Mouse (Mus musculus) ES-E14 (cell line): ENCODE results near the gene Amh. TPM values are rescaled to one million over a fixed set of nuclear protein-coding genes. Genes with fewer than 3 reads are reported as not detected.
A peak's percentile ranks its signal among the peaks of the same experiment; 100 is the strongest.

Experiments used
- DNase-seq: peaks from one replicate; pipeline ENCODE4 v3.0.0-alpha.2; 2013; ENCODE audit warnings: low read depth, low spot score
- H3K27ac ChIP-seq: 2 replicates; pipeline ENCODE4 v1.5.1; 2012; ENCODE audit warnings: low read depth, mild to moderate bottlenecking, low read length, moderate library complexity, mixed read lengths; ENCODE audit not compliant: poor library complexity, insufficient read depth, severe bottlenecking
- H3K36me3 ChIP-seq: 2 replicates; pipeline ENCODE4 v1.6.1; 2012; ENCODE audit warnings: mild to moderate bottlenecking, low read length, moderate library complexity, mixed read lengths; ENCODE audit not compliant: control insufficient read depth, poor library complexity, insufficient read depth, severe bottlenecking
- H3K4me1 ChIP-seq, 2 experiments: fragments of 150-350 bp in 1 of 2; sonication (generic) in 1 of 2; 2 replicates each; pipeline ENCODE4 v1.6.1; 2012; ENCODE audit warnings: low read length in 2 of 2, mild to moderate bottlenecking in 1 of 2, mixed read lengths in 1 of 2; ENCODE audit not compliant: control insufficient read depth in 2 of 2, insufficient read depth in 2 of 2, poor library complexity in 1 of 2
- H3K4me3 ChIP-seq, 2 experiments: fragments of 150-350 bp in 1 of 2; sonication (generic) in 1 of 2; 2 replicates each; pipeline ENCODE4 v1.5.1; 2012; ENCODE audit warnings: low read length in 2 of 2, low read depth in 1 of 2, mild to moderate bottlenecking in 1 of 2, mixed read lengths in 1 of 2; ENCODE audit not compliant: insufficient read depth in 1 of 2, poor library complexity in 1 of 2, severe bottlenecking in 1 of 2
- H3K9ac ChIP-seq: 2 replicates; pipeline ENCODE4 v1.6.1; 2012; ENCODE audit warnings: low read depth, mild to moderate bottlenecking, low read length, mixed read lengths; ENCODE audit not compliant: poor library complexity, insufficient read depth, severe bottlenecking
- H3K9me3 ChIP-seq: fragments of 150-350 bp; sonication (generic); 2 replicates; pipeline ENCODE4 v1.6.1; 2012; ENCODE audit warnings: low read depth, mild to moderate bottlenecking, low read length; ENCODE audit not compliant: control insufficient read depth, insufficient read depth
- CHD2 ChIP-seq: IDR thresholded peaks from 2 replicates; pipeline ENCODE4 v1.6.1; 2014; ENCODE audit warnings: mild to moderate bottlenecking, low read depth, low read length, inconsistent platforms
- HCFC1 ChIP-seq: IDR thresholded peaks from 2 replicates; pipeline ENCODE4 v1.6.1; 2012; ENCODE audit warnings: low read length, inconsistent platforms, borderline replicate concordance; ENCODE audit not compliant: insufficient read depth
- MAFK ChIP-seq: IDR thresholded peaks from 2 replicates; pipeline ENCODE4 v1.6.1; 2014; ENCODE audit warnings: mild to moderate bottlenecking, low read depth, low read length, inconsistent platforms; ENCODE audit not compliant: insufficient read depth
- ZC3H11A ChIP-seq: IDR thresholded peaks from 2 replicates; pipeline ENCODE4 v1.6.1; 2012; ENCODE audit warnings: low read depth, mild to moderate bottlenecking, inconsistent platforms, low read length, borderline replicate concordance
- ZNF384 ChIP-seq: IDR thresholded peaks from 2 replicates; pipeline ENCODE4 v1.6.1; 2012; ENCODE audit warnings: low read depth, low read length, inconsistent platforms
- in situ Hi-C, 2 experiments: fragments of 600-800 bp; cut with MboI; formaldehyde crosslinking; loops; one replicate each; pipeline ENCODE4 v1.15.1; 2025; ENCODE audit warnings: low sequenced_read_pairs in 2 of 2, inconsistent platforms in 1 of 2; ENCODE audit not compliant: unreplicated experiment in 2 of 2
- total RNA-seq: library from RNA; depleted of rRNA; stranded (reverse); fragments of 300-350 nt; gene quantifications from 2 replicates; pipeline ENCODE4 v1.2.3, GENCODE M21; 2012

Gene Amh
- total RNA-seq, 1 experiment, result 1.0 TPM

GRCm38 (mm10) chr10:80829359-80830278, 24.6 kb downstream of the Amh start:
- H3K4me3 ChIP-seq, result no peak overlapping the region
- no peak for DNase-seq
- in situ Hi-C loops, result no loop called here
- H3K9ac ChIP-seq, result no peak overlapping the region
- peaks cover 0 to 18% of the 10 kb centered on the region in 2 experiments; a peak in 2 of 4 replicates for H3K4me1 ChIP-seq
- no peak overlapping the region for H3K27ac ChIP-seq
- no peaks in the 10 kb centered on the region for H3K9me3 ChIP-seq
- H3K36me3 ChIP-seq, result peaks cover 22% of the 10 kb centered on the region
- no peak for TF ChIP-seq HCFC1
- TF ChIP-seq ZC3H11A, result no peak
- TF ChIP-seq MAFK, result no peak
- TF ChIP-seq ZNF384, result no peak
- TF ChIP-seq CHD2, result no peak

DNA sequence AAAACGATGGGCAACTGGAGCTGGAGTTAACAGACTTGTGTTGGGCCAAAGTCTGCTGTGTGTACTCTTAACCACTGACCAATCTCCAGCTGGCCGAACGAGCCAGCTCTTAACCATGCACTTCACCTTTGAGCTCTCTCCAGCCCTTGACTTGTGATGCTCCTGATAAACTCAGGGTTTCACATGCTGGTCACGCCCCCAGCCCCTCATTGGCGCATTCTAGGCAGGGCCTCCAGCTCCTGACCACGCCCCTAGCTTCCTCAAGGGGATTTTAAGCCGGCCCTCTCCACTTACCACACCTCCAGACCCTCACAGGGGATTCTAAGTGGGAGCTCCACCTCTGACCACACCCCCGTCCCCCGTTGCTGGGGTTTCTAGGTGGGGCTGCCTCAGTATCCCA, 26.1 kb downstream of the Amh start:
- Histone ChIP-seq H3K9ac (no peak overlapping the region), H3K4me3 (no peak overlapping the region), H3K4me1 (peaks cover 0 to 24% of the 10 kb centered on the region in 2 experiments; a peak in 1 of 4 replicates), H3K27ac (no peak overlapping the region), H3K9me3 (no peaks in the 10 kb centered on the region), H3K36me3 (peaks cover 22% of the 10 kb centered on the region)
- in situ Hi-C loops, result no loop called here
- peak; percentile 91 for DNase-seq
- no peak for TF ChIP-seq ZC3H11A
- TF ChIP-seq CHD2, result peak; percentile 8; the same call in 1 of the 2 replicates

- Histone ChIP-seq H3K4me1 (peaks cover 0 to 24% of the 10 kb centered on the region in 2 experiments; a peak in 1 of 4 replicates), H3K9me3 (no peaks in the 10 kb centered on the region), H3K9ac (no peak overlapping the region), H3K27ac (no peak overlapping the region), H3K36me3 (peaks cover 19% of the 10 kb centered on the region), H3K4me3 (no peak overlapping the region)
- TF ChIP-seq HCFC1 (no peak), ZC3H11A (no peak), MAFK (no peak), CHD2 (no peak), ZNF384 (no peak)
- in situ Hi-C loops, result no loop called here
- DNase-seq, result no peak
Observed at GRCm38 (mm10) chr10:80832818-80833217, 27.8 kb downstream of the Amh start.

DNA sequence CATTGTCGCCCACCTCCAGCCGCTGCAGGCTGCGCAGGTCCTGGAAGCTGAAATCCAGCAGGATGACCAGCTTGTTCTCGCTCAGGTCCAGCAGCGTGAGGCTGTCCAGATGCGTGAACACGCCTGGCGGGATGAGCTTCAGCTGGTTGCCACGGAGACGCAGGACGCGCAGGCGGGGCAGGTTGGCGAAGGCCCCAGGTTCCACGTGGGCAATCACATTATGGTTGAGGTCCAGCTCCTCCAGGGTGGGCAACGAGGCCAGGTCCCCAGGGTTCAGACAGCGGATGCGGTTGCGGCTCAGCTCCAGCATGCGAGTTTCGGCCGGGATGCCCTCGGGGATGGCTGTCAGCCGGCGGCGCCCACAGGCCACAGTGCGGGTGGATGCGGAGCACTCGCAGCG, 30.6 kb downstream of the Amh start:
- Histone ChIP-seq H3K36me3 (no peaks in the 10 kb centered on the region), H3K4me3 (peak overlapping the region; percentile 35 to 43; a peak in 2 of 4 replicates), H3K9me3 (no peaks in the 10 kb centered on the region), H3K4me1 (peaks cover 0 to 21% of the 10 kb centered on the region in 2 experiments; a peak in 1 of 4 replicates), H3K27ac (no peak overlapping the region), H3K9ac (no peak overlapping the region)
- no peak for DNase-seq
- TF ChIP-seq ZC3H11A, result no peak
- TF ChIP-seq ZNF384, result no peak
- in situ Hi-C loops, result no loop called here
